Mouse (Mus musculus) spleen, adult 2 months (tissue): Measurements from ENCODE around the gene Piga. TPM values are rescaled to one million over a fixed set of nuclear protein-coding genes. Genes with fewer than 3 reads are reported as not detected.

Source experiments
- DNase-seq, 2 experiments: peaks; one replicate each; pipeline versions ENCODE4 v3.0.0 to v3.0.0-alpha.2; 2012 to 2021; ENCODE audit warnings: low spot score in 2 of 2, low read depth in 1 of 2
- H3K27ac ChIP-seq: fragments of 200-500 bp; 2 replicates; pipeline ENCODE4 v1.5.1; 2012; ENCODE audit warnings: low read length, inconsistent platforms; ENCODE audit not compliant: insufficient read depth
- H3K27me3 ChIP-seq: fragments of 200-500 bp; 2 replicates; pipeline ENCODE4 v1.6.1; 2012; ENCODE audit warnings: mild to moderate bottlenecking, moderate library complexity, low read length, inconsistent platforms; ENCODE audit not compliant: control insufficient read depth, insufficient read depth
- H3K36me3 ChIP-seq: fragments of 200-500 bp; 2 replicates; pipeline ENCODE4 v1.6.1; 2012; ENCODE audit warnings: mild to moderate bottlenecking, low read length, inconsistent platforms; ENCODE audit not compliant: control insufficient read depth, insufficient read depth
- H3K4me1 ChIP-seq: fragments of 200-500 bp; 2 replicates; pipeline ENCODE4 v1.6.1; 2011; ENCODE audit warnings: inconsistent platforms; ENCODE audit not compliant: control insufficient read depth, insufficient read depth, insufficient read length
- H3K4me3 ChIP-seq: fragments of 200-500 bp; 2 replicates; pipeline ENCODE4 v1.5.1; 2011; ENCODE audit warnings: mild to moderate bottlenecking, inconsistent platforms; ENCODE audit not compliant: insufficient read depth, insufficient read length; ENCODE audit errors: extremely low read depth
- CTCF ChIP-seq: fragments of 200-500 bp; IDR thresholded peaks from 2 replicates; pipeline ENCODE4 v1.5.1; 2011; ENCODE audit warnings: mild to moderate bottlenecking, inconsistent platforms; ENCODE audit not compliant: insufficient read depth, insufficient read length, insufficient replicate concordance; ENCODE audit errors: extremely low read depth
- POLR2A ChIP-seq: fragments of 200-500 bp; IDR thresholded peaks from 2 replicates; pipeline ENCODE4 v1.6.1; 2011; ENCODE audit warnings: low read depth, low read length, inconsistent platforms
- WGBS: fragments of 180-500 bp; shearing (Covaris S2); methylation state at CpG from one replicate; pipeline ENCODE4 v1.1.7; 2018; 5-methylcytosine and 5-hydroxymethylcytosine counted together
- polyA plus RNA-seq: library from polyadenylated mRNA; depleted of rRNA; stranded (reverse); fragments of >200 nt; gene quantifications from 2 replicates; pipeline ENCODE4 v1.2.3, GENCODE M21; 2012; rRNA removed

Gene Piga
- polyA plus RNA-seq, 1 experiment, result 2.2 TPM

- Histone ChIP-seq H3K4me1 (no peaks in the 10 kb centered on the region), H3K4me3 (no peak overlapping the region), H3K36me3 (no peaks in the 10 kb centered on the region), H3K27ac (no peak overlapping the region), H3K27me3 (no peaks in the 10 kb centered on the region)
- 92% methylated on average over 12 of the region's 12 CpGs for WGBS
- TF ChIP-seq POLR2A (no peak), CTCF (no peak)
- DNase-seq, result no peak
Measured at GRCm38 (mm10) chrX:164445601-164446000, 26.0 kb downstream of the Piga start.

- peak in 1 of 2 experiments; percentile 3 for DNase-seq
- 83% methylated on average over 10 of the region's 10 CpGs for WGBS
- TF ChIP-seq CTCF (no peak), POLR2A (no peak)
- Histone ChIP-seq H3K27ac (no peak overlapping the region), H3K4me1 (no peaks in the 10 kb centered on the region), H3K27me3 (no peaks in the 10 kb centered on the region), H3K4me3 (no peak overlapping the region), H3K36me3 (no peaks in the 10 kb centered on the region)
Measured at GRCm38 (mm10) chrX:164446106-164446551, 26.5 kb downstream of the Piga start.

GRCm38 (mm10) chrX:164446835-164447681, 27.5 kb downstream of the Piga start:
- Histone ChIP-seq H3K27me3 (no peaks in the 10 kb centered on the region), H3K27ac (no peak overlapping the region), H3K36me3 (no peaks in the 10 kb centered on the region), H3K4me1 (no peaks in the 10 kb centered on the region), H3K4me3 (no peak overlapping the region)
- 81% methylated on average over 9 of the region's 9 CpGs for WGBS
- no peak for TF ChIP-seq POLR2A
- no peak for TF ChIP-seq CTCF
- no peak for DNase-seq

DNA sequence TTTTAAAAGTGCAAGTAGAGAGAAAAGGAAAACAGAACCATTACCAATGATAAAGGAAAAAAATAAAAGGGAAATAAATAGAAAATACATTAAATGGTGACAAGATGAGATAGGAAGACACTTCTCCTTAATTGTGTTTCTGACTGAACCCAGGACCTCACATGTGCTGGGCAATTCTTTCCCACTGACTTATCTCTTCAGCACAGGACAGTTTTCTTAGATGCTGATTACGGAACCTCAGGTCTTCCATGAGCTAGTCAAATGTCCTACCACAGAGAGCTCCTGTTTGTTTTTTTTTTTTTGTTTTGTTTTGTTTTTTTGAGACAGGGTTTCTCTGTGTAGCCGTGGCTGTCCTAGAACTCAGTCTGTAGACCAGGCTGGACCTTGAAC, 28.1 kb downstream of the Piga start:
- no peaks in the 10 kb centered on the region for H3K36me3 ChIP-seq
- no peak for DNase-seq
- TF ChIP-seq CTCF, result no peak
- TF ChIP-seq POLR2A, result no peak
- H3K4me3 ChIP-seq, result no peak overlapping the region
- H3K4me1 ChIP-seq, result no peaks in the 10 kb centered on the region
- no peaks in the 10 kb centered on the region for H3K27me3 ChIP-seq
- H3K27ac ChIP-seq, result no peak overlapping the region
- WGBS, result 77% methylated on average over 2 of the region's 2 CpGs

DNA sequence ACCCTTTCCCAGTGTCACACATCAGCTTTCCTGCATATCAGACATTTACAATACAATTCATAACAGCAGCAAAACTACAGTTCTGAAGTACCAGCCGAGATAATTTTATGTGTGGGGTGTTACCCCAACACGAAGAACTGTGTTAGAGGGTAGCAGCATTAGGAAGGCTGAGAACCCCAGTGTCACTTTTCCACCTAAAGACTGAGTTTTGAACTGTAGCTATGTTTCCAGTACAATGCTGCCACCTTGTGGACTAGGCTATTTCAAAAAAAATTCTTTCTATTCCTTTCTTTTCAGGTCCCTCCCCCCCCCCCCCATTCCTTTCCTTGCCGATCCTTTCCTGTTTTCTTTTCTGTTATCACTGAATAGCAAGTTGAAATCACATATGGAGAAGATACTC, 29.6 kb downstream of the Piga start:
- no peak for DNase-seq
- Histone ChIP-seq H3K4me3 (no peak overlapping the region), H3K27me3 (no peaks in the 10 kb centered on the region), H3K4me1 (no peaks in the 10 kb centered on the region), H3K27ac (no peak overlapping the region), H3K36me3 (no peaks in the 10 kb centered on the region)
- 0 out of 2 replicates have a peak, but pooled peaks have one; percentile 6 for TF ChIP-seq CTCF
- no peak for TF ChIP-seq POLR2A
- WGBS, result 18% methylated on average over 3 of the region's 3 CpGs

DNA sequence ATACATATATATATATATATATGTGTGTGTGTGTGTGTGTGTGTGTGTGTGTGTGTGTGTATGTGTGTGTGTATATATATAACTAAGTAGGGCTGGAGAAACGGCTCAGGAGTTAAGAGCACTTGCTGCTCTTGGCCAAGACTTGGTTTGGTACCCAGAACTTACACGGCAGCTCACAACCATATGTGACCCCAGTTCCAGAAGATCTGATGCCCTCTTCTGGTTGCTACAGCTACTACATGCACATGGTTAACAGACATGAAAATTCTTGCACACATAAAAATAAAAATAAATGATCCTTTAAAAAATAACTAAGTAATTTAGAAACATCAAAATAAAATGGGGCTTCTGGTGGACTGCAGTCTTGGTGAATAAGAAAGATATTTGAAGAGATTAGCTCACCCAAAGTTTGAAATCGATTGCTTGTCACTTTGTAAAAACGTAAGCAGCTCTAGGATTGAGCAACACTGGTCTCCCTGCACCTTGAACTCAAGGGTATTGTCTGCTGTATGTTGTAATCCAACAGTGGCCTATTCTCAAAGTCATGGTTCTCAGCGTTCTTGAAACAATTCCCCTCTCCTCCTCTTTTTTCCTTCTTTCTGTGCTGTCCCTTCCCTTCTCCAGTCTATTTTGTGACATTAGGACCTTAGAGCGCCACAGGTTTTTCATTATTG, 39.8 kb downstream of the Piga start:
- Histone ChIP-seq H3K27me3 (no peaks in the 10 kb centered on the region), H3K4me3 (no peak overlapping the region), H3K4me1 (no peaks in the 10 kb centered on the region), H3K27ac (no peak overlapping the region), H3K36me3 (no peaks in the 10 kb centered on the region)
- no peak for DNase-seq
- 64% methylated on average over 6 of the region's 6 CpGs for WGBS
- no peak for TF ChIP-seq POLR2A
- no peak for TF ChIP-seq CTCF

Other genes starting within 250 kb of the Piga start
- gene Bmx, start 161.6 kb upstream of the Piga start, polyA plus RNA-seq, result 0.09 TPM in 2 replicates
- gene Pir, start 150.4 kb upstream of the Piga start, polyA plus RNA-seq, result 0.97 and 0.99 TPM in 2 replicates
- gene Vegfd, start 46.4 kb upstream of the Piga start, polyA plus RNA-seq, result 0.62 and 1.1 TPM in 2 replicates
- 0.07 TPM in 1 of 2 replicates, not detected in the other for gene Asb11, start 17.2 kb downstream of the Piga start, polyA plus RNA-seq
- not detected in 2 replicates for gene Asb9, start 86.5 kb downstream of the Piga start, polyA plus RNA-seq